Mouse (Mus musculus): Measurements from ENCODE around the gene Spatc1l.

Gene Spatc1l

GRCm38 (mm10) chr10:76602690-76603089 lies 40.6 kb downstream of the Spatc1l start:
- DNase-seq (ENCODE audit: low read depth), result no peak

GRCm38 (mm10) chr10:76612473-76612872 lies 50.4 kb downstream of the Spatc1l start:
- DNase-seq (ENCODE audit: low read depth), result no peak

Measured in c-Kit-positive CD71-positive TER-119-negative erythroid progenitor cells, embryonic 14.5 days (primary cell).